Mouse (Mus musculus) intestine, postnatal 0 days (tissue): ENCODE measurements around the gene Henmt1. TPM values are rescaled to one million over a fixed set of nuclear protein-coding genes. Genes with fewer than 3 reads are reported as not detected.

Experiments used
- ATAC-seq: fragments of 200-750 bp; cut with Nextera tagmentation; 2 replicates; pipeline ENCODE4 v1.8.0; 2017; ENCODE audit warnings: mild to moderate bottlenecking, moderate TSS enrichment, moderate library complexity
- H3K27ac ChIP-seq: fragments of 300-500 bp; sonication (generic); 2 replicates; pipeline ENCODE4 v1.5.1; 2014; ENCODE audit warnings: mild to moderate bottlenecking, low read depth, low read length, moderate library complexity
- H3K27me3 ChIP-seq: fragments of 300-500 bp; sonication (generic); replicated peaks from 2 replicates; pipeline ENCODE4 v1.6.1; 2014; ENCODE audit warnings: low read length, mixed read lengths; ENCODE audit not compliant: control insufficient read depth, insufficient read depth
- H3K36me3 ChIP-seq: fragments of 300-500 bp; sonication (generic); 2 replicates; pipeline ENCODE4 v1.6.1; 2014; ENCODE audit warnings: mild to moderate bottlenecking, moderate library complexity; ENCODE audit not compliant: control insufficient read depth, insufficient read depth
- H3K4me1 ChIP-seq: fragments of 300-500 bp; sonication (generic); replicated peaks from 2 replicates; pipeline ENCODE4 v1.6.1; 2014; ENCODE audit warnings: antibody characterized with exemption, low read length, mixed read lengths; ENCODE audit not compliant: control insufficient read depth, insufficient read depth
- H3K4me2 ChIP-seq: fragments of 300-500 bp; sonication (generic); replicated peaks from 2 replicates; pipeline ENCODE4 v1.6.1; 2014; ENCODE audit warnings: low read depth, mild to moderate bottlenecking, moderate library complexity
- H3K4me3 ChIP-seq: fragments of 300-500 bp; sonication (generic); 2 replicates; pipeline ENCODE4 v1.5.1; 2014; ENCODE audit warnings: low read depth, low read length
- H3K9ac ChIP-seq: fragments of 300-500 bp; sonication (generic); 2 replicates; pipeline ENCODE4 v1.6.1; 2014; ENCODE audit warnings: mild to moderate bottlenecking, low read depth, low read length
- H3K9me3 ChIP-seq: fragments of 300-500 bp; sonication (generic); 2 replicates; pipeline ENCODE4 v1.6.1; 2016; ENCODE audit warnings: mixed run types; ENCODE audit not compliant: control insufficient read depth
- CTCF ChIP-seq: sonication (generic); IDR thresholded peaks from 2 replicates; pipeline ENCODE4 v1.5.1; 2016; ENCODE audit warnings: low read depth, mild to moderate bottlenecking, control low read depth, antibody characterized with exemption, moderate library complexity
- WGBS: fragments of 180-500 bp; shearing (Covaris S2); extraction: QIAGEN DNeasy Blood & Tissue Kit; methylation state at CpG from one replicate; pipeline ENCODE4 v1.1.7; 2014; 5-methylcytosine and 5-hydroxymethylcytosine counted together
- polyA plus RNA-seq: library from polyadenylated mRNA; unstranded; fragments of >200 nt; fragmentation: Nextera tagmentation; extraction: Ambion mirVana; gene quantifications from 2 replicates; pipeline ENCODE4 v1.2.1, GENCODE M21; 2015

Henmt1 gene
- polyA plus RNA-seq: 0.29 and 0.38 TPM in 2 replicates

- WGBS: 84% methylated on average over 5 of the region's 5 CpGs
- Histone ChIP-seq H3K36me3 (no peaks in the 10 kb centered on the region), H3K4me3 (peak within 1 kb of the TSS; percentile 16; the same call in 1 of the 2 replicates), H3K27me3 (no peaks in the 10 kb centered on the region; the same call in 1 of the 2 replicates), H3K4me2 (peak within 1 kb of the TSS; percentile 50), H3K9ac (no peak within 1 kb of the TSS), H3K9me3 (no peaks in the 10 kb centered on the region), H3K27ac (no peak within 1 kb of the TSS), H3K4me1 (no peaks in the 10 kb centered on the region)
- ATAC-seq: no peak
- no peak for TF ChIP-seq CTCF
These were observed at the start of gene Henmt1 for GRCm38 (mm10) chr3:108939573-108939972. TSS of gene Henmt1 (plus strand) at chr3:108939873.

GRCm38 (mm10) chr3:108889908-108890307 is 49.8 kb upstream of the Henmt1 start, which contains the start of gene Fndc7:
TSS of gene Fndc7 (minus strand) at chr3:108890008.
- no peak for TF ChIP-seq CTCF
- no peak within 1 kb of the TSS for H3K4me2 ChIP-seq
- H3K27ac ChIP-seq: no peak within 1 kb of the TSS
- 0 out of 2 replicates have a peak, but pooled peaks cover 2% of the 10 kb centered on the region for H3K4me1 ChIP-seq
- ATAC-seq: no peak
- H3K4me3 ChIP-seq: no peak within 1 kb of the TSS
- H3K9ac ChIP-seq: no peak within 1 kb of the TSS
- H3K27me3 ChIP-seq: no peaks in the 10 kb centered on the region
- H3K9me3 ChIP-seq: 0 out of 2 replicates have a peak, but pooled peaks cover 4% of the 10 kb centered on the region
- no peaks in the 10 kb centered on the region for H3K36me3 ChIP-seq
- WGBS: 90% methylated on average over 1 of the region's 1 CpGs

DNA sequence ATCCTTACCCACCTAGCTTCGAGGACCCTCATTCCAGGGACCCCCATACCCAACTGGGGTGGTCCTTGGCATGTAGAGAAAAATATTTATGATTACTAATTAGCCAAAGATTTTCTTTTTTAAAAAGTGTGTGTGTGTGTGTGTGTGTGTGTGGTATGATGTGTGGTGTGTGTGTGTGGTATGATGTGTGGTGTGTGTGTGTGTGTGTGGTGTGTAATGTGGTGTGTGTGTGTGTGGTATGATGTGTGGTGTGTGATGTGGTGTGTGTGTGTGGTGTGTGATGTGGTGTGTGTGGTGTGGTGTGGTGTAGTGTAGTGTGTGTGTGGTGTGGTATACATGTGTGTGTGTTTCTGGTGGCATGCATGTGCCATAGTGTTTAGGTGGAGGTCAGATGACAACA is 47.6 kb upstream of the Henmt1 start:
- 86% methylated on average over 1 of the region's 1 CpGs for WGBS
- TF ChIP-seq CTCF: no peak
- Histone ChIP-seq H3K27me3 (no peaks in the 10 kb centered on the region), H3K4me1 (0 out of 2 replicates have a peak, but pooled peaks cover 2% of the 10 kb centered on the region), H3K4me3 (no peak overlapping the region), H3K36me3 (no peaks in the 10 kb centered on the region), H3K9ac (no peak overlapping the region), H3K4me2 (no peak overlapping the region), H3K27ac (no peak overlapping the region), H3K9me3 (0 out of 2 replicates have a peak, but pooled peaks cover 4% of the 10 kb centered on the region)
- no peak for ATAC-seq

DNA sequence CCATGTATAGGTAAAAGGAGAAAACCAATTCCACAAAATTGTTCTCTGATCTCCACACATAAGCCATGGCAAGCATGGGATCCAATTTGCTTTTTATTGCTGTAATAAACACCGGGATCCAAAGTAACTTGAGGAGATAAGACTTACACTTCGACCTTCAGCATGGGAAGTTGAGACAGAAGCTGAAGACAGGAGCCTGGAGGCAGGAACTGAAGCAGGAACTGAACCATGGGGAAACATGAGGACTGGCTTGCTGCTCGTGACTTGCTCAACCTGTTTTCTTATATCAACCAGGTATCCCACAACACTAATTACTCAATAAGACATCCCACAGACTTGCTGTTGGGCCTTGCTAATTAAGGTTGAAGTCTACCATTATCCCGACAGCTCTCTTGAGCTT is 46.8 kb upstream of the Henmt1 start:
- H3K9ac ChIP-seq: no peak overlapping the region

DNA sequence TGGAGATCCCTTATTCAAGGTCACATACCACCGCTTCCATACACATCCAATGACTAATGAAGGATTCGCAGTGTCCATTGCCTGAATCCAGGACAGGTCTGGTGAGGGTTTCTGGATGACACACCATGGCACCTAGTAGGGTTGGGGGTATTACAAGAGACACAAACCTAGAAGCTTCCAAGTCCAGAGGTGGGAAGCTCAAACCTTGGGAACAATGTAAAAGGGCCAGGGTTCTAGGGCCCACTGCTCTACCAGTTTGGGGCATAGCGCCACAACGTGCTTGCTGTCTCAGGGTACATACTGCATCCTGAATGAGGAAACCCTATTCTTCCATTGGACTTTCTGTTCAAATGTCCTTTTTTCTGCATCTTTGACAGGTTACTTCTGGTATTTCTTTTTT is 41.0 kb upstream of the Henmt1 start:
- WGBS: 91% methylated on average over 4 of the region's 4 CpGs
- H3K27ac ChIP-seq: no peak overlapping the region
- TF ChIP-seq CTCF: no peak
- no peaks in the 10 kb centered on the region for H3K4me1 ChIP-seq
- no peaks in the 10 kb centered on the region for H3K27me3 ChIP-seq
- no peak for ATAC-seq
- H3K36me3 ChIP-seq: peaks cover 20% of the 10 kb centered on the region; the same call in 1 of the 2 replicates
- no peak overlapping the region for H3K4me2 ChIP-seq
- no peaks in the 10 kb centered on the region for H3K9me3 ChIP-seq
- H3K4me3 ChIP-seq: no peak overlapping the region
- no peak overlapping the region for H3K9ac ChIP-seq

More for the DNA sequence above, 46.8 kb upstream of the Henmt1 start:
- TF ChIP-seq CTCF: no peak
- peak; percentile 91 for ATAC-seq
- Histone ChIP-seq H3K9me3 (0 out of 2 replicates have a peak, but pooled peaks cover 4% of the 10 kb centered on the region), H3K4me2 (no peak overlapping the region), H3K4me1 (0 out of 2 replicates have a peak, but pooled peaks cover 2% of the 10 kb centered on the region), H3K27ac (no peak overlapping the region; the same call in 1 of the 2 replicates), H3K36me3 (no peaks in the 10 kb centered on the region), H3K27me3 (no peaks in the 10 kb centered on the region), H3K4me3 (no peak overlapping the region)
- WGBS: 42% methylated on average over 4 of the region's 4 CpGs

- no peak overlapping the region for H3K9ac ChIP-seq
- no peaks in the 10 kb centered on the region for H3K9me3 ChIP-seq
- no peaks in the 10 kb centered on the region for H3K4me1 ChIP-seq
- WGBS: 76% methylated on average over 3 of the region's 3 CpGs
- H3K4me3 ChIP-seq: no peak overlapping the region
- no peak overlapping the region for H3K27ac ChIP-seq
- H3K36me3 ChIP-seq: peaks cover 35% of the 10 kb centered on the region
- no peak overlapping the region for H3K4me2 ChIP-seq
- no peak for TF ChIP-seq CTCF
- no peaks in the 10 kb centered on the region for H3K27me3 ChIP-seq
- ATAC-seq: no peak
These were observed 39.5 kb upstream of the Henmt1 start for GRCm38 (mm10) chr3:108900147-108900546.
